Mouse (Mus musculus): Measurements from ENCODE around the gene Shisa9.

Gene Shisa9

DNA sequence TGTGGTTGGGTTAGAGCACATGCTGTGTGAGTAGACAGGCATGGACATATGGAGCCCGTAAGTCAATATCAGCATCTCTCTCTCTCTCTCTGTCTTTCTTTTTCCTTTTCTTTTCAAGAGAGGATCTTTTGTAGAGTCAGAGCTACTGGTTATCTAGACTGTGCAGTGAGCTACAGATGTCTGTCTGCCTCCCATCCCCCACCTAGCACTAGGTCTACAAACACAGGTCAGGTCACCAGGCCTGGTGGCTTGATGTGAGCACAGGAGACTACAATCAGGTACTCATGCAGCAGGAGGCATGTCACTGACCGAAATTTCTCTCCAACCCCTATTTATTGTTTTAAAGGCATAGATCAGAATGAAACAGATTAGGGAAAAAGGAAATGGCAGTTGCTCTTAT lies 219.1 kb downstream of the Shisa9 start:
- no peak for DNase-seq

DNA sequence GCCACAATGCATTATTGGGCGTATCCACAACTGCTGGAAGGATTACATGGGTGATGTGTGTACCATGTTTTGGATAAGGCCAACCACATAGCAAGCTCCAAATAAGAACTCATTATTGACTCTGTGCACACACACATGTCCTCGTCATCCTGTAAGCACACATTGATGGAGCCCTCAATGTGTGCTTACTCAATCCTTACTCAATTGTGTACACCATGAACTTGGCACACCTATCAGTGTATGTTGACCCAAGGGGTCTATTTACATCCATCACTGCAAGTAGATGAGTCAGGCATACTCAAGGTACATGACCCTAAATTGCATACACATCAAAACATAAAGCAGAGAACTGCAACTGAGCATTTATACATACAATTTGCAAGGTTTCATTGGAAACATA lies 220.5 kb downstream of the Shisa9 start:
- DNase-seq: no peak

DNA sequence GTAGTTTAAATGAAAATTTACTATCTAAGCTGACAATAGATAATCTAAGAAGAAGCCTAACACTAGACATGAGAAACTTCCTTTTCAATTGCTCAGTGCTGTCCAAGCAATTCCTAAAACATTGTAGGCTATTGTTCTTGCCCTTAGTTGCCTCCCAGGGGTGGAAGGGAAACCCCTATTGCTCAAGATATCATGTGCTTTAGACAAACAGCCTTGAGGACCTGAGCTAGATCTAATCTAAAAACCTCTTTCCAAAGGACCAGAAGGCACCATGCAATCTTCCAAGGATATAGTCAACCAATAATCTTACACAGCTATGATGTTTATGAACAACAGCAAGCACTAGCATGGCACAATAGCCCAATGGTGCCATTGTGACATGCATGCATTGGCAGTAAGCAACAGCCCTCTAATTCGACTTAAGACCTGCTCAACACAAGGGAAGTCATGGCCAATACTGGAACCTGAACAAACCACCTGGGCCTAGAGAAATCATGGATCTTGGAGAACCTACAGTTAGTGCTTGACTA lies 222.6 kb downstream of the Shisa9 start:
- DNase-seq: no peak

DNA sequence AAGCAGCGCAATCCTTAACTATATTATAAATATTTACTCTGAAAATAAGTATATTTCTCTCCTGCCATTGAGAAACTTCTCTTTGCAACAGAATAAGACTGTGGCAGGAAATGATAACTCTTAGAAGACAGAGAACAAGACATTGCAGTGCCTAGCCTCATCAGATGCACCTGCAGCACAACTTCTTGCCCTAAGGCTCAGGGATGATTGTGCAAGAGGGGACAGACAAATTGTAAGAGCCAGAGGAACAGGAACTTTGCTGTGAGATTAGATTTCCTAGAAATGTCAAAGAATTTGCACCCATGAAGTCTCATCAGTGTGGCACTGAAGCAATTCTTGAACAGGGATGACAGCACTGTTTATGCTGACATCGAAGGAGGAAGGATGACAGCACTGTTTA lies 223.0 kb downstream of the Shisa9 start:
- no peak for DNase-seq

GRCm38 (mm10) chr16:12209355-12209754 lies 225.4 kb downstream of the Shisa9 start:
- no peak for DNase-seq

DNA sequence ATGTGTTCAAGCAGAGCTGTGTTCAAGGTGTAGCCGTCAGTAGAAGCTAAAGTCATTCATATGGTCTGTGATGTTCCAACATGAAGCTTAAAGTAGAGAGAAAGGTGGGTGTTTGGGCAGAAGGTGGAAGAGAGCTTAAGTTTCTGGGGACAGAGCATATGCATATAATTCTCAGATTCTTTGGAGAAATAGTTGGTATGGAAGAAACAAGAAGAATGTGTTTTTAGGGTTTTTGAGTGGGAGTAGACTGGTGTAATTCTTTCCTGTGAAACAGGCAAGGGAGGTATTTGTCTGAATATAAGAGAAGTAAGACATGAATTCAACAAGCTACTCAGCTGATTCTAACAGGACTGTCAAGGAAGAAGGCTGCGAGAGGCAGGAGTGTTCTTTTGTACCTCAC lies 225.9 kb downstream of the Shisa9 start:
- DNase-seq: no peak

- no peak for DNase-seq
Observed at GRCm38 (mm10) chr16:12214018-12214417, 230.1 kb downstream of the Shisa9 start.

DNA sequence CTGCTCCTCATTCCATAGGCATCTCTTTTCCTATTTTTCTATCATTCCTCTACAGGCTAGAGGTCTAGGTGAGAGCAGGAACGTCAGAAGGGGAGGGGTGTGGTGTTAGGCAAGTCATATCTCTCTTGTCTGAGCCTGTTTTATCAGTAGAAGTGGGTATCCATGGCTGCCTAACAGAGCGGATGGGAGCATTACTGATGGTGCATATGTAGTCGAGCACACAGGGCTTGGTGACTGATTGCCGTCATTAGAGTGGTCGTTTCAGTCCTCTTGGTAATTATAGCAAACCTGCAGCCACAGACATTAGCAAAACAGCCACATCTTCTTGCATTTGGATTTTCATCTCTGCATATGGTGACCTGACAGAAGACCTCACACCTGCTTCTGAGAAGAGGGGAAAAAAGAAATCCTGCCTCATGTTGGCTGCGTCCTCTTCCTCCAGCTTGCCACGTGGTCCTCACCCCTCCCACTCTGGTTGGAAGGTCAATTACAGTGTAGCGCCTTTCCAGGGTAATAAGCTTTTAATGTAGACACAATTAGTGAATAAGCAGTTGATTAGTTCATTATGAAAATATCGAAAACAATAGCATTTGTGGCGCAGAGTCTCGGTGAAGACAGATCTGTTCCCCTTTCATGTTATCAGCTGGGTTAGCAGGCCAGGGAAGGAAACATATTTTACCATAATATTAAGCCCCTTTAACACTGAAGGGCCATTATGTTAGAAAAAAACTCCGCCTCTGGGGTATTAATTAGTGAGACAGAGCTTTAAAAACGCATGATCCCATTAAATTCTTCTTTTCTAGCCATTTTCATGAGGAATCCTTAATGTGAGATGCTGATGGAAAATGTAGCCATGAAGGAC lies 233.6 kb downstream of the Shisa9 start:
- DNase-seq: no peak

GRCm38 (mm10) chr16:12218151-12218532 lies 234.2 kb downstream of the Shisa9 start:
- no peak for DNase-seq

DNA sequence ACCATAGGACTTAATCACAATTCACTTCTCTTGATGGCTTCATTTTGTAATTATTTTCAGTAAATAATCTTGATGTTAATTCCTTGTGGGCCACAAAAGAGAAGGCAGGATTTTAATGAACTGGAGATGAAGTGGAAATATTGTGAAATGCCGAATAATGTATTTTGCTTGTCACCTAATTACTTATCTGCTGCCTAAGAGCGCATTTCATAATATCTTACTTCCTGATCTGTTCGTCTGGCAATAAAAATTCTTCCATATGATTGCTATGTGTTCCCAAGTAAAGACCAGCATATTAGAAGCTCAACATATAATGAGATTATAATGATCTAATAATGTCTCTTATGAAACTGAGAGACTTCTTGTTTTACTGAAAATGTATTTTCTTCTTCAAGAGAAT lies 235.9 kb downstream of the Shisa9 start:
- no peak for DNase-seq

- DNase-seq: no peak
Observed at GRCm38 (mm10) chr16:12223537-12223936, 239.6 kb downstream of the Shisa9 start.

DNA sequence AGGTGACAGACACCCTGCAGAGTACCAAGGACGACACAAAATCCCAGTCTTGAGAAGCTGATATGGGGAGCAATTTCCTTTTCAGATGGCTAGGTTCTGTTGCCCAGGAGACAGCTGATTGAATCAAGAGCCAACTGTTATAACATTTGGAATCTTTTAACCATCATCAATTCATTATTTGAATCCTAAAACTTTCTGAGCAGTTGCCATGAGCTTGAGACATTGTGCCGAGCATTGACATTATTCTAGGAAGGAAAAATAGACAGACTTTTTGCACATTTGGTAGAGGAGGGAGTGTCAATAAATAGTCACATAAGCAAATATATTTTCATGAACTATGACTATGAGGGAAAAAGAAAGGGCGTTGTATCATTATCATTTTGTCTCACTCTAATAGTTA lies 243.0 kb downstream of the Shisa9 start:
- no peak for DNase-seq

GRCm38 (mm10) chr16:12233288-12233687 lies 249.4 kb downstream of the Shisa9 start:
- peak; percentile 16 for DNase-seq

DNA sequence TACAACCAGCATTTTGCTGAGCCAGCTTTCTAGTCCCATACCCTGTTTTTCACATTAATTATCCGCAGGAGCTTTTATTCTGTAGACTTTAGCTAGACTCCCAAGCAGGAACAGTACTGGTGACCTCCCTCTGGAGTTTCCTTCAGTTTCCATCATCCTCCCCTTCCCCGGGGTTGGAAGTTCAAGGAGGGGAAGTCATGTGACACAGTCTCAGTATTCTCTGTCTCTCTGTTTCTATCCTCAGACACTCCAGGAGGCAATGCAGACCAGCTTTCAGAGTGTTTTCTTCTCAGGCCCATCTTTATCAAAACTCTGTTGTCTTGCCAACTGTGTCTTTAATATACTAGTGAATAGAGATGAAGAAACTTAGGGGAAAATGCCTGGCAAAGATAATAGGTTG lies 250.4 kb downstream of the Shisa9 start:
- DNase-seq: peak; percentile 7

GRCm38 (mm10) chr16:12238611-12239010 lies 254.7 kb downstream of the Shisa9 start:
- DNase-seq: no peak

GRCm38 (mm10) chr16:12259361-12259760 lies 275.4 kb downstream of the Shisa9 start:
- DNase-seq: no peak

DNA sequence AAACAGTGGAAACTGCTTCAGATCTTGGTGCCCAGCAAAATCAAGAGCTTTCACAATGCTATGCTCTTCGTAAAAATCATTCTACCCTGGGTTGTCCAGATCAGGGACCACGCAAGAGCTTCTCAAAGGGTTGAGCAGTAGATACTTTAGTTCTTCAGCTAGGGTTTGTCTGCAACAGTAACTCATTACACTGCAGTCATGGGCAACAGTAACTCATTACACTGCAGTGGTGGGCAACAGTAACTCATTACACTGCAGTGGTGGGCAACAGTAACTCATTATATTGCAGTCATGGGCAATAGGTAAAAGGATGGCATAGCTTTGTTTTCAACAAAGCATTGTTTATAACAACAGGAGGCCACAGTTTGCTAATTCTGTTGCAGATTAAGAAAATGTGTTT lies 281.9 kb downstream of the Shisa9 start:
- DNase-seq: no peak

GRCm38 (mm10) chr16:12300523-12300922 lies 316.6 kb downstream of the Shisa9 start:
- DNase-seq: no peak

- DNase-seq: no peak
Observed at GRCm38 (mm10) chr16:12303420-12303819, 319.5 kb downstream of the Shisa9 start.

GRCm38 (mm10) chr16:12307318-12307965 lies 323.5 kb downstream of the Shisa9 start:
- DNase-seq: no peak

DNA sequence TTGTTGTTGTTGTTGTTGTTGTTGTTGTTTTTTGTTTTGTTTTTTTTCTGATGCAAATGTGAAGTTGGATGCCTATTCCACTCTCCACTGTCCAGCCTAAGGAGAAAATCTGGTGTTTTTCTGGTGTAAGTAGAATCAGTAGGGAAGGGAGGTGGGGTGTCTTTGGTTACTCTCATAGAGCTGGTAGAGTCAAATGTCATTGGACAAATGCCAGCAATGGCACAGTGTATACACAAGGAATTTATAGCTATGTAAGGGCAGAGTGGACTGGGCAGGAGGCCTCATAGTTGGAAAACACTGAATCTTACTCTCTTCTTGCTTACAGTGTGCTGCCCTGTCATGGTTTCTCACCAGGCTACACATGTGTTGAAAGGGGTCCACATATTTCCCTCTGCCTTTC lies 325.9 kb downstream of the Shisa9 start:
- no peak for DNase-seq

GRCm38 (mm10) chr16:12315627-12316026 lies 331.7 kb downstream of the Shisa9 start:
- no peak for DNase-seq
